Mouse (Mus musculus): ENCODE data around the gene Tbx18. TPM values are rescaled to one million over a fixed set of nuclear protein-coding genes. Genes with fewer than 3 reads are reported as not detected.

Gene Tbx18
- total and polyA plus RNA-seq, 3 experiments, result not detected

DNA sequence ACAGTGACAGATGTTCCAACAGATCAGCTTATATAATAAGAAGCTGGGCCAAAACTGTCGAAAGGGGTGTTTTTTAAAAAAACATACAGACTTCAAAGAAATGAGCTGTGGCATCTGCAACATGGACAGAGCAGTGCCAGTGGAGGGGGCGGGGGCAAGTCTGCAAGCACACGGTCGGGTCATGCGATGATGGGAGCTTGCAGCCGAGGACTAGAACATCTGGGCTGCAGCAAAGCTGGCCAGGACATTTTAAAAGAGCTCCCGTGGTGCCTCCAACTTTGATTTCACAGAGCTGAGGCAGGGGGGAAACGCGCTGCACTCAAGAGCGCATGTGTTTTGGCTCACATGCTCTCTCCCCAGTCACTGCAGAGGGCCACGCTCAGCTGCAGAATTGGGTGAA, 48.8 kb downstream of the Tbx18 start:
- Histone ChIP-seq H3K36me3 (ENCODE audit: control insufficient read depth in 1 of 2, insufficient read depth in 2 of 2, low read length in 2 of 2) (no peaks in the 10 kb centered on the region), H3K9ac (ENCODE audit: control insufficient read depth, low read depth, low read length, poor library complexity, severe bottlenecking) (no peak overlapping the region), H3K4me3 (ENCODE audit: control insufficient read depth in 1 of 2, insufficient read depth in 1 of 2, low read depth in 2 of 2, low read length in 2 of 2) (no peak overlapping the region), H3K79me2 (ENCODE audit: control insufficient read depth, insufficient read depth, low read length, poor library complexity) (no peaks in the 10 kb centered on the region), H3K4me1 (ENCODE audit: control insufficient read depth in 1 of 2, insufficient read depth in 2 of 2, low read length in 2 of 2) (no peaks in the 10 kb centered on the region), H3K27me3 (ENCODE audit: control insufficient read depth in 1 of 2, insufficient read depth in 2 of 2, low read length in 2 of 2) (no peaks in the 10 kb centered on the region), H3K9me3 (replicated peaks; ENCODE audit: insufficient read depth, low read length) (no peaks in the 10 kb centered on the region), H3K27ac (ENCODE audit: control insufficient read depth, low read depth, low read length) (no peak overlapping the region)
- TF ChIP-seq POLR2AphosphoS2 (IDR thresholded peaks at IDR 0.05; ENCODE audit: low read length), result no peak
- TF ChIP-seq CHD1 (IDR thresholded peaks at IDR 0.05; ENCODE audit: low read depth, low read length), result no peak
- TF ChIP-seq TBP (IDR thresholded peaks at IDR 0.05; ENCODE audit: low read depth, low read length), result no peak
- TF ChIP-seq BHLHE40 (IDR thresholded peaks at IDR 0.05; ENCODE audit: borderline replicate concordance, low read depth, low read length), result no peak
- no peak for TF ChIP-seq MAZ (IDR thresholded peaks at IDR 0.05; ENCODE audit: low read depth, low read length)
- no peak for TF ChIP-seq ELF1 (IDR thresholded peaks at IDR 0.05; ENCODE audit: low read depth, low read length)
- TF ChIP-seq NRF1 (IDR thresholded peaks at IDR 0.05; ENCODE audit: insufficient read depth, low read depth, low read length, poor library complexity, severe bottlenecking), result no peak
- no peak for DNase-seq (ENCODE audit: low read depth, low spot score)

Measured in MEL (cell line).